Mouse (Mus musculus) cerebellum, adult 2 months (tissue): ENCODE measurements at regions not wholly inside any gene's neighbourhood (a gene's known extent, or its start where the extent isn't known, plus 50 kb on each side); places are given as distances from the start of the nearest gene placed in this dataset.

Experiments
- CTCF ChIP-seq: fragments of 200-500 bp; IDR thresholded peaks from 2 replicates; pipeline ENCODE4 v1.5.1; 2011; ENCODE audit warnings: low read depth, mild to moderate bottlenecking, control low read depth, low read length, moderate library complexity, borderline replicate concordance; ENCODE audit not compliant: insufficient read depth
- POLR2A ChIP-seq: fragments of 200-500 bp; IDR thresholded peaks from 2 replicates; pipeline ENCODE4 v1.6.1; 2011; ENCODE audit warnings: low read length, control low read depth, borderline replicate concordance; ENCODE audit not compliant: insufficient read depth

GRCm38 (mm10) chr4:84015139-84015538 is 489.8 kb downstream of the Ccdc171 start:
- no peak for TF ChIP-seq CTCF
- TF ChIP-seq POLR2A, result no peak
